Mouse (Mus musculus) forebrain, embryonic 16.5 days (tissue): ENCODE data around the gene Lipm. TPM values are rescaled to one million over a fixed set of nuclear protein-coding genes. Genes with fewer than 3 reads are reported as not detected.

Source experiments
- ATAC-seq: fragments of 200-750 bp; cut with Nextera tagmentation; 2 replicates; pipeline ENCODE4 v1.8.0; 2017; ENCODE audit warnings: mild to moderate bottlenecking, moderate library complexity
- H3K27ac ChIP-seq: fragments of 300-500 bp; sonication (generic); 2 replicates; pipeline ENCODE4 v1.5.1; 2014; ENCODE audit warnings: low read length, control low read depth
- H3K27me3 ChIP-seq: fragments of 300-500 bp; sonication (generic); replicated peaks from 2 replicates; pipeline ENCODE4 v1.6.1; 2014; ENCODE audit warnings: low read length; ENCODE audit not compliant: control insufficient read depth, insufficient read depth
- H3K36me3 ChIP-seq: fragments of 300-500 bp; sonication (generic); 2 replicates; pipeline ENCODE4 v1.6.1; 2014; ENCODE audit not compliant: control insufficient read depth, insufficient read depth
- H3K4me1 ChIP-seq: fragments of 300-500 bp; sonication (generic); replicated peaks from 2 replicates; pipeline ENCODE4 v1.6.1; 2014; ENCODE audit warnings: low read length; ENCODE audit not compliant: control insufficient read depth, insufficient read depth
- H3K4me2 ChIP-seq: fragments of 300-500 bp; sonication (generic); 2 replicates; pipeline ENCODE4 v1.6.1; 2014; ENCODE audit warnings: mild to moderate bottlenecking, low read length, control low read depth
- H3K4me3 ChIP-seq: fragments of 300-500 bp; sonication (generic); replicated peaks from 2 replicates; pipeline ENCODE4 v1.5.1; 2014; ENCODE audit warnings: mild to moderate bottlenecking, low read length, control low read depth
- H3K9ac ChIP-seq: fragments of 300-500 bp; sonication (generic); replicated peaks from 2 replicates; pipeline ENCODE4 v1.6.1; 2014; ENCODE audit warnings: low read depth, low read length, control low read depth
- H3K9me3 ChIP-seq: fragments of 300-500 bp; sonication (generic); 2 replicates; pipeline ENCODE4 v1.6.1; 2016; ENCODE audit warnings: low read length; ENCODE audit not compliant: control insufficient read depth
- WGBS: fragments of 180-500 bp; shearing (Covaris S2); extraction: QIAGEN DNeasy Blood & Tissue Kit; methylation state at CpG from one replicate; pipeline ENCODE4 v1.1.7; 2014; 5-methylcytosine and 5-hydroxymethylcytosine counted together
- polyA plus RNA-seq: library from polyadenylated mRNA; unstranded; fragments of >200 nt; fragmentation: Nextera tagmentation; extraction: Ambion mirVana; gene quantifications from 2 replicates; pipeline ENCODE4 v1.2.1, GENCODE M21; 2015

Gene Lipm
- polyA plus RNA-seq, 1 experiment from 2014 or later: not detected

GRCm38 (mm10) chr19:34096228-34096627 lies 4.5 kb upstream of the Lipm start:
- 63% methylated on average over 1 of the region's 1 CpGs for WGBS
- Histone ChIP-seq H3K4me1 (no peaks in the 10 kb centered on the region), H3K4me3 (no peak overlapping the region), H3K27ac (no peak overlapping the region), H3K9ac (no peak overlapping the region), H3K4me2 (no peak overlapping the region), H3K36me3 (no peaks in the 10 kb centered on the region), H3K9me3 (no peaks in the 10 kb centered on the region), H3K27me3 (no peaks in the 10 kb centered on the region)
- no peak for ATAC-seq

- H3K27ac ChIP-seq: no peak overlapping the region
- no peaks in the 10 kb centered on the region for H3K27me3 ChIP-seq
- no peak for ATAC-seq
- no peak overlapping the region for H3K9ac ChIP-seq
- no peaks in the 10 kb centered on the region for H3K9me3 ChIP-seq
- H3K36me3 ChIP-seq: no peaks in the 10 kb centered on the region
- no peaks in the 10 kb centered on the region for H3K4me1 ChIP-seq
- no peak overlapping the region for H3K4me3 ChIP-seq
- no peak overlapping the region for H3K4me2 ChIP-seq
- WGBS: 87% methylated on average over 7 of the region's 7 CpGs
Observed at GRCm38 (mm10) chr19:34101888-34102287, 1.2 kb downstream of the Lipm start.

GRCm38 (mm10) chr19:34104841-34105240 lies 4.1 kb downstream of the Lipm start:
- no peak overlapping the region for H3K4me2 ChIP-seq

GRCm38 (mm10) chr19:34119102-34119501 lies 18.4 kb downstream of the Lipm start:
- Histone ChIP-seq H3K4me3 (no peak overlapping the region), H3K27ac (no peak overlapping the region), H3K9ac (no peak overlapping the region), H3K27me3 (no peaks in the 10 kb centered on the region), H3K4me1 (no peaks in the 10 kb centered on the region), H3K9me3 (no peaks in the 10 kb centered on the region), H3K4me2 (no peak overlapping the region), H3K36me3 (no peaks in the 10 kb centered on the region)
- 91% methylated on average over 1 of the region's 1 CpGs for WGBS
- no peak for ATAC-seq

More at GRCm38 (mm10) chr19:34104841-34105240, 4.1 kb downstream of the Lipm start:
- Histone ChIP-seq H3K27me3 (no peaks in the 10 kb centered on the region), H3K4me3 (no peak overlapping the region), H3K4me1 (no peaks in the 10 kb centered on the region), H3K9ac (no peak overlapping the region), H3K36me3 (no peaks in the 10 kb centered on the region), H3K9me3 (no peaks in the 10 kb centered on the region), H3K27ac (no peak overlapping the region)
- ATAC-seq: no peak
- WGBS: 91% methylated on average over 3 of the region's 3 CpGs

GRCm38 (mm10) chr19:34119653-34120052 lies 18.9 kb downstream of the Lipm start:
- no peak overlapping the region for H3K27ac ChIP-seq
- H3K4me2 ChIP-seq: no peak overlapping the region
- no peak overlapping the region for H3K4me3 ChIP-seq
- 84% methylated on average over 4 of the region's 4 CpGs for WGBS
- H3K9ac ChIP-seq: no peak overlapping the region
- H3K4me1 ChIP-seq: no peaks in the 10 kb centered on the region
- no peaks in the 10 kb centered on the region for H3K27me3 ChIP-seq
- no peaks in the 10 kb centered on the region for H3K36me3 ChIP-seq
- no peak for ATAC-seq
- no peaks in the 10 kb centered on the region for H3K9me3 ChIP-seq

GRCm38 (mm10) chr19:34120107-34120731 lies 19.5 kb downstream of the Lipm start:
- Histone ChIP-seq H3K27me3 (no peaks in the 10 kb centered on the region), H3K9me3 (no peaks in the 10 kb centered on the region), H3K4me3 (no peak overlapping the region), H3K36me3 (no peaks in the 10 kb centered on the region), H3K9ac (no peak overlapping the region), H3K4me2 (no peak overlapping the region), H3K27ac (no peak overlapping the region), H3K4me1 (no peaks in the 10 kb centered on the region)
- 73% methylated on average over 3 of the region's 3 CpGs for WGBS
- ATAC-seq: no peak

GRCm38 (mm10) chr19:34138720-34139430 lies 38.1 kb downstream of the Lipm start:
- Histone ChIP-seq H3K4me1 (no peaks in the 10 kb centered on the region), H3K27me3 (no peaks in the 10 kb centered on the region), H3K4me3 (no peak overlapping the region), H3K4me2 (no peak overlapping the region), H3K9me3 (no peaks in the 10 kb centered on the region), H3K27ac (no peak overlapping the region), H3K36me3 (no peaks in the 10 kb centered on the region), H3K9ac (no peak overlapping the region)
- 89% methylated on average over 6 of the region's 6 CpGs for whole genome bisulfite sequencing
- no peak for ATAC-seq

GRCm38 (mm10) chr19:34139431-34140046 lies 38.8 kb downstream of the Lipm start:
- H3K27me3 ChIP-seq: no peaks in the 10 kb centered on the region
- ATAC-seq: no peak
- WGBS: 84% methylated on average over 3 of the region's 3 CpGs

GRCm38 (mm10) chr19:34148421-34148820 lies 47.7 kb downstream of the Lipm start:
- H3K9me3 ChIP-seq: no peaks in the 10 kb centered on the region
- ATAC-seq: no peak
- H3K27ac ChIP-seq: no peak overlapping the region
- H3K4me2 ChIP-seq: no peak overlapping the region
- H3K27me3 ChIP-seq: no peaks in the 10 kb centered on the region
- WGBS: 79% methylated on average over 4 of the region's 4 CpGs
- no peak overlapping the region for H3K9ac ChIP-seq
- no peaks in the 10 kb centered on the region for H3K36me3 ChIP-seq
- no peak overlapping the region for H3K4me3 ChIP-seq
- H3K4me1 ChIP-seq: no peaks in the 10 kb centered on the region

More at GRCm38 (mm10) chr19:34139431-34140046, 38.8 kb downstream of the Lipm start:
- Histone ChIP-seq H3K4me3 (no peak overlapping the region), H3K4me1 (no peaks in the 10 kb centered on the region), H3K4me2 (no peak overlapping the region), H3K9me3 (no peaks in the 10 kb centered on the region), H3K36me3 (no peaks in the 10 kb centered on the region), H3K27ac (no peak overlapping the region), H3K9ac (no peak overlapping the region)
